Mouse (Mus musculus): ENCODE measurements around the gene Sirt6. TPM values are rescaled to one million over a fixed set of nuclear protein-coding genes. Genes with fewer than 3 reads are reported as not detected.

Gene Sirt6
- polyA plus RNA-seq (2014; fragmentation: Illumina TruSeq; extraction: RNeasy Lipid Tissue Mini Kit (QIAGEN cat#74804); ENCODE audit: low replicate concordance), result not detected

GRCm38 (mm10) chr10:81626994-81627835, at the start of gene Sirt6:
Gene Sirt6, minus strand, starts transcription at chr10:81627797.

GRCm38 (mm10) chr10:81648803-81649775, 21.5 kb upstream of the Sirt6 start, which contains the start of gene Gm10778:
Gene Gm10778, plus strand, starts transcription at chr10:81649059.

DNA sequence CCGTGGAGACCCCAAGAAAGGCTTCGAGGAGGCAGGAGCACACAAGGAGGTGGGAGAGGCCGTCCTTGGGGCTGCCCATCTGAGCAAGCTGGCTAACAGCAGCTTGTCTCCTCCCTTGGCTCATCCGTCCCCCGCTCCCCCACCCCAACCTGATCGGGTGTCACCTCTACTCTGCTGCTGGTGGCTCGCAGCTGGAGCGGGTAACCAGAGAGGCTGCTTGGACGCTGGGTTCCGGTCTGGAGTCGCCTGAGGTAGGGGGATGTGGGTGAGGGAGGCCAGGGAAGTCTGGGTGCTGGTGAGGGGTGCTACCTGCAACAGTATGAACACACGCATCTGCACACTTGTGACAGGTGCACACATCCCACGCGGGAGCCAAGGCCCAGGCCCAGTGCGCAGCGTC, 793 bp upstream of the Sirt6 start, which contains the start of gene Ankrd24:
Gene Ankrd24 (plus strand): TSS at position 151 of the 400 bp plus-strand sequence.

GRCm38 (mm10) chr10:81605974-81606751, 21.4 kb downstream of the Sirt6 start, which contains the start of gene BC025920:
Gene BC025920, plus strand, starts transcription at chr10:81606270.

DNA sequence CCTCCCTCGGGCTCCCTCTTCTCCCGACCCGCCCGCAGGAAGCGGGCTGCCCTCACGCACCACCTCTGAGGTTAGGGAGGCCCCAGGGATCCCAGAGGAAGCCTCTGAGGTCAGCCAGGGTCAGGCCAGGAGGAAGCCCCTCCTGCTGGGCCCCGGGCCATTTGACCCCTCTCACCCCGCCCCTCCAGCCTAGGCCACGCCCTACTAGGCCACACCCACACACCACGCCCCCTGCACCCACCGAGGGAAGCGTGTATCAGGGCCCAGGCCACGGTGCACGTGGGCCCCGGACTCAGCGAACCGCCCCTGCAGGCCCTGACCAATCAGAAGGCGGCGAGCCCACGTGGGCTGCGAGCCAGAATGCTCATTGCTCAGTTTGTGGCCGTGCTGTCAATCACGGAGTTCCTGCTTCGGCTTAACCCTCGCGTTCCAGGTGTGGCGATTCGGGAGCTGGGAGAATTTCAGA, 26.8 kb downstream of the Sirt6 start, which contains the start of gene Tle6:
Gene Tle6 (minus strand): TSS at position 336 of the 466 bp plus-strand sequence.

GRCm38 (mm10) chr10:81574081-81575056, 53.2 kb downstream of the Sirt6 start, which contains the start of gene Tle2:
Gene Tle2, plus strand, starts transcription at chr10:81574561.

Other genes starting within 250 kb of the Sirt6 start
- gene Fzr1, start 249.3 kb downstream of the Sirt6 start, polyA plus RNA-seq (2014; fragmentation: Illumina TruSeq; extraction: RNeasy Lipid Tissue Mini Kit (QIAGEN cat#74804); ENCODE audit: low replicate concordance), result 0.15 TPM
- not detected for gene Dohh, start 243.4 kb downstream of the Sirt6 start, polyA plus RNA-seq (2014; fragmentation: Illumina TruSeq; extraction: RNeasy Lipid Tissue Mini Kit (QIAGEN cat#74804); ENCODE audit: low replicate concordance)
- 0.56 TPM for gene Gm48551, start 243.3 kb downstream of the Sirt6 start, polyA plus RNA-seq (2014; fragmentation: Illumina TruSeq; extraction: RNeasy Lipid Tissue Mini Kit (QIAGEN cat#74804); ENCODE audit: low replicate concordance)
- gene Gm48552, start 238.8 kb downstream of the Sirt6 start, polyA plus RNA-seq (2014; fragmentation: Illumina TruSeq; extraction: RNeasy Lipid Tissue Mini Kit (QIAGEN cat#74804); ENCODE audit: low replicate concordance), result not detected
- 129 TPM for gene Smim24, start 234.7 kb downstream of the Sirt6 start, polyA plus RNA-seq (2014; fragmentation: Illumina TruSeq; extraction: RNeasy Lipid Tissue Mini Kit (QIAGEN cat#74804); ENCODE audit: low replicate concordance)
- 2.3 TPM for gene Nfic, start 172.2 kb downstream of the Sirt6 start, polyA plus RNA-seq (2014; fragmentation: Illumina TruSeq; extraction: RNeasy Lipid Tissue Mini Kit (QIAGEN cat#74804); ENCODE audit: low replicate concordance)
- gene Celf5, start 145.1 kb downstream of the Sirt6 start, polyA plus RNA-seq (2014; fragmentation: Illumina TruSeq; extraction: RNeasy Lipid Tissue Mini Kit (QIAGEN cat#74804); ENCODE audit: low replicate concordance), result 1.8 TPM
- not detected for gene Ncln, start 131.4 kb downstream of the Sirt6 start, polyA plus RNA-seq (2014; fragmentation: Illumina TruSeq; extraction: RNeasy Lipid Tissue Mini Kit (QIAGEN cat#74804); ENCODE audit: low replicate concordance)
- not detected for gene S1pr4, start 127.7 kb downstream of the Sirt6 start, polyA plus RNA-seq (2014; fragmentation: Illumina TruSeq; extraction: RNeasy Lipid Tissue Mini Kit (QIAGEN cat#74804); ENCODE audit: low replicate concordance)
- not detected for gene Gna15, start 103.6 kb downstream of the Sirt6 start, polyA plus RNA-seq (2014; fragmentation: Illumina TruSeq; extraction: RNeasy Lipid Tissue Mini Kit (QIAGEN cat#74804); ENCODE audit: low replicate concordance)
- 7.6 TPM for gene Gna11, start 82.6 kb downstream of the Sirt6 start, polyA plus RNA-seq (2014; fragmentation: Illumina TruSeq; extraction: RNeasy Lipid Tissue Mini Kit (QIAGEN cat#74804); ENCODE audit: low replicate concordance)
- gene Aes, start 68.3 kb downstream of the Sirt6 start, polyA plus RNA-seq (2014; fragmentation: Illumina TruSeq; extraction: RNeasy Lipid Tissue Mini Kit (QIAGEN cat#74804); ENCODE audit: low replicate concordance), result 7.5 TPM
- 1.5 TPM for gene Tle2, start 53.2 kb downstream of the Sirt6 start, polyA plus RNA-seq (2014; fragmentation: Illumina TruSeq; extraction: RNeasy Lipid Tissue Mini Kit (QIAGEN cat#74804); ENCODE audit: low replicate concordance)
- gene Tle6, start 26.7 kb downstream of the Sirt6 start, polyA plus RNA-seq (2014; fragmentation: Illumina TruSeq; extraction: RNeasy Lipid Tissue Mini Kit (QIAGEN cat#74804); ENCODE audit: low replicate concordance), result not detected
- 2.2 TPM for gene BC025920, start 21.5 kb downstream of the Sirt6 start, polyA plus RNA-seq (2014; fragmentation: Illumina TruSeq; extraction: RNeasy Lipid Tissue Mini Kit (QIAGEN cat#74804); ENCODE audit: low replicate concordance)
- gene Ankrd24, start 743 bp upstream of the Sirt6 start, polyA plus RNA-seq (2014; fragmentation: Illumina TruSeq; extraction: RNeasy Lipid Tissue Mini Kit (QIAGEN cat#74804); ENCODE audit: low replicate concordance), result 0.97 TPM
- gene Gm10778, start 21.3 kb upstream of the Sirt6 start, polyA plus RNA-seq (2014; fragmentation: Illumina TruSeq; extraction: RNeasy Lipid Tissue Mini Kit (QIAGEN cat#74804); ENCODE audit: low replicate concordance), result 12.8 TPM
- 30.6 TPM for gene Zfp433, start 77.0 kb upstream of the Sirt6 start, polyA plus RNA-seq (2014; fragmentation: Illumina TruSeq; extraction: RNeasy Lipid Tissue Mini Kit (QIAGEN cat#74804); ENCODE audit: low replicate concordance)
- 9.6 TPM for gene Gm3055, start 143.4 kb upstream of the Sirt6 start, polyA plus RNA-seq (2014; fragmentation: Illumina TruSeq; extraction: RNeasy Lipid Tissue Mini Kit (QIAGEN cat#74804); ENCODE audit: low replicate concordance)
- gene Gm4767, start 184.4 kb upstream of the Sirt6 start, polyA plus RNA-seq (2014; fragmentation: Illumina TruSeq; extraction: RNeasy Lipid Tissue Mini Kit (QIAGEN cat#74804); ENCODE audit: low replicate concordance), result 3.7 TPM
- gene Gm32687, start 236.1 kb upstream of the Sirt6 start, polyA plus RNA-seq (2014; fragmentation: Illumina TruSeq; extraction: RNeasy Lipid Tissue Mini Kit (QIAGEN cat#74804); ENCODE audit: low replicate concordance), result 25.4 TPM